Mouse (Mus musculus): ENCODE results near the gene Kirrel3.

DNA sequence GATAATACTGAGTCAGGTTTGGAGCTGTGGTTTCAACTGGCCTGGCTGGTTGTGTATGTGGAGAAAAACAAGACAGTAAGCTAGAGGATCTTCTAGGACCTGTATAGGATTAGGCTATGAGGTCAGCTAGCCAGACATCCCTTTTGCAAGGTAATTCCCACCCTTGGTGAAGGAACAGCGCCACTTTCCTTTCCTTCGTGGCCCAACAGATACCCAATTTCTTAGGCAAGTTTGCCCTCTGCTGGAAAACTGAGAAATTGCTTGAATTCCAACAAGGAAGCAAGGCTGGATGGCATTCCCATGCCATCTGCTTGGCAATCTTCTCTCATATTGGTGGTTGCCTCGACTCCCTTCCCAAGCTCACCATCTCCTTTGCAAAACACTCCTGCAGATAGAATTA lies 533.7 kb downstream of the Kirrel3 start:
- peak; percentile 92 for TF ChIP-seq CTCF (IDR thresholded peaks at IDR 0.05)
- TF ChIP-seq EP300 (IDR thresholded peaks at IDR 0.05) = no peak

Measured in lung, postnatal 0 days (tissue).